Mouse (Mus musculus) A20 (cell line): ENCODE measurements around the gene Adgrg7.

Source experiments
- DNase-seq: peaks from one replicate; pipeline ENCODE4 v3.0.0-alpha.2; 2011; ENCODE audit warnings: low read depth, low spot score

Gene Adgrg7

DNA sequence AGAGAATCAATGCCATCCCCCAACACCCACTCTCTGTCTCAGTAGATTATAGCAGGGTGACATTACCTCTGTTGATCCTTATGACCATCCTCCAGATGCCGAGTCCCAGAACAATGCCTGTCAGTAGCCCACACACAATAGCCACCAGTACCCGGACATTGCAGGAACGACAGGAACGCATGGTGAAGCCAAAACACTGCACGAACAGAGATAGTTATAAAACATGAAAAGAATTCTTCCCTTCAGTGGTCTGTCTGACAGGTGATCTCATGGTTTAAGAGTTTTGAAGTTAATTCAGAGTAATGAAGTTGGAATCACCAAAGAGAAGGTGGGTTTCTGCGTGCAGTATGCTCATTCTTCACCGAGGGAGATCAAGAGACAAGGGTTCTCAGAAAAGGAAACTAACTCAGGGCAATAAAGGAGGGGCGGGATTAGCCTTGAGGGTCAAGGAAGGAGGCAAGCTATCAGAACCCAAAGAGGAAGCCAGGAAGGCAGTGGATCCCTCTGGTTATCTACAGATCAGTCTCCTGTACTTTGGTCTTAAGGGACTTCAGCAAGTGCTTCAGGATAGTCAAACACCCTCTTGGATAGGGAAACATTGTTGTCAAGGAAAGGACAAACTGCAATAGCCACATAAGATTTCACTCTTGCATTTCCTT, at the start of gene Adgrg7:
Gene Adgrg7, minus strand, starts transcription at position 375 of the 659 bp plus-strand sequence.
- no peak for DNase-seq

DNA sequence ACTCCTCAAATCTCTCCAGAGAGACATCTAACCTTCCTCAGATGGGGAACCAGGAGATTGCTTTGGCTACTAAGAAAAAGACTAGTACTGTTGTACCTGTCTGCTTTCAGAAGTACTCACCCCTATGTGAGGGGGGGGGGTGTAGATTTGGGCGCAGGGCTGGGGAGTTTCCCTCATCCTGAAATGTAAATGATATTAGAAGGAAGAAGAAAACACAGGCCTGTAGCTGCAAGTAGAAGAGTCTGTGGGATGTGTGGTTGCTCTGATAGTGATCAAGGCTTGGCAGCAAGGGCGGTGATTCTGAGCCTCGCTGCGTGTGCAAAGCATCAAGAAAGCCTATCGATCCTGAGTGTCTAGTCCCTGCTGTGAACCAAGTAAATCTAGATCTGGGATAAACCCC, 47.3 kb upstream of the Adgrg7 start:
- DNase-seq = no peak

DNA sequence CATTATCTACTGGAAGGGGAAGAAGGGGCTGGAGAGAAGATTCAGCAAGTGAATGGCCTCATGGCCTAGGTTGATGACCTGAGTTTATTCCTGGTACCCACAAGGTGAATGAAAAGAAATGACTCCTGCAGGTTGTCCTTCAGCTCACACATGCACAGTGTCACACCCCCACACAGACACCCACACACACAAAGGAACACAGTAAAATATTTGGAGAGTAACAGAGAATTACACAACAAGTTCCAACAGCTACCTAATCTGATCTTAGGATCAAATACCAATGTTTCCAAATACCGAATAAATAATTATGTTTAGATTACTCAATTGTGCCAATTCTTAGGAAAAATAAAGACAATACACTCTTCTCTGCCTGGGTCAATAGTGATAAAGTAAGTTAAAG, 37.7 kb upstream of the Adgrg7 start:
- no peak for DNase-seq

DNA sequence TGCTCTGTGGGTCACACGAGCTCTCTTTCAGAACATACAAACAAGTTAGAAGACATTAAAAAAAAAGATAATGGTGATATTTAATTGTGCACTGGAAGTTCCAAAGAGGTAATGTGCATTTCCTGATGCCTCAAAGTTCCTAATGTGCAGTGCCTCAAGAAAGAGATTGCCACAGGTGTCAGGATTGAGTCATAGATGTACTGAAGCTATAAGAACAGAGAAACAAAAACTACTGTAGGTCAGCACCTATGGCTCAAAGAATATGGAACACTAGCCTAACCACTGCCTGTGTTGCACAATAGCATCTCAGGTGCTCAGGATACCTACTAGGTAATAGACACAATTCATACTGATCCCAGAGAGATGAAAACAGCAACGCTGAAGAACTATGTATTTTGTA, 36.3 kb upstream of the Adgrg7 start:
- no peak for DNase-seq

DNA sequence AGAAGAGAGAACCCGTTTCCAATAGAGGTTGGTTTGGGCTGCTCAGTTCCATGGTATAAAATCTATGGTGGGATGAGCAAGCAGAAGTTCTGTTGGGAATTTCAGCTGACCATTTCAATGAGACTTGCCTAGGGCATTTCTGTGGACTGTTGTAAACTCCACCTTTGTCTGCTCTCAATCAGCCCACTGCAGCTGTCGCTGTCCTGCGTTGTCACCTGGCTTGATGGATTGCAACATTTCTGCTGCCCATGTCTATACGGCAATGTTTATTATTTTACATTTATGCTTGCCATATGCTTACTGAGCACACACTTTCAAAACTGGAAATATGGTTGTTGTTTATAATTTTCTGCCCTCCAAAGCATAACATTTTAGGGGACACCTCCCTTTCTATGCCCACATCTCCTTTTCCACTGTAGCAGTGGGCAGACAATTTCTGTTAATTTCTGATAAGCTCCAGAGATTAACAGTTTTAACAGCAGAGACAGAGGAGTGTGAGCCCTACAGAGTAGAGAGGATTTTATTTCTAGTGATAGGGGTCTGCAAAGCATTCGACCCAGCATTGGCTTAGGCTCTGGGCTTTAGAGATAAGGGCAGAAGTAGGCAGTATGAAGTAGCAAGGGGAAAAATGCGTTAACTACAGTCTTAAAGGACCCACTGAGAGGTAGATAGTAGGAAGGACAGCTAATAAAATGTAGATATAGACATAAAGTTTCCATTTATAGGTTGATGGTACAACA, 5.9 kb upstream of the Adgrg7 start:
- DNase-seq = no peak

DNA sequence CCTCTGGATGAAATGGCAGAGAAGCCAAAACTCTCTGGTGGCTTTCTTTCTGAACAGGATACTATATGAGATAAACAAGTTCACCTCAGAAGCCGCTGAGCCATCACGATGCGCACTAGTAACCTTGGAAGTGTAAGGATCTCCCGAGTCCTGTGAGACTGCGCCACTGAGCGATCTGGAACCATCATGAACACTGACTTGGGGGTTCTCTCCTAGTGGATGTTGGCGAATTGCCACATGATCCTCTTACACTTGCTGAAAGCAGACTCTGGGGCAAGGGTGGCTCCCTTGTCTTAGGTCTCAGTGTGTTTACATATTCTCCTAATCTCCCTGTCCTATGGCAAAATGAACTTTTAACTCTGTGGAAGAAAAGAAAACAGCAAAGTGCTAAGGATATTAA, 5.3 kb upstream of the Adgrg7 start:
- DNase-seq = no peak

DNA sequence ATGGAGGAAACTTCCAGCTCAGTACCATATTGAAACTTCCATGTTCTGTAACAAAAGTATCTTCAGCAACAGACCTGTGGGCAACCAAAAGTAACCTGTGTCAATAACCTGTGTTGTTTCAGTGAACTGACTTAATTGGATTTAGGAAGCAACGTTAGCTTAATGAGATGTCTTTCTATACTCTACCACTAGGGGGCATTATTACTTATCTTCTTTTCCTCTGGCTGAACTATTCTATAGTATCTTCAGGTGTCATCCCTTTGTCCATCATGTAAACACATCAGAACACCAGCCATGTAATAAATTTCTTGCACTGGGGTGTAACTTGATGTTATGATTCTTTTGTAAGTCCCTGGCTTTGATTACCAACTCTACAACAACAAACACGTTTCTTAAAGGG, 4.8 kb upstream of the Adgrg7 start:
- peak; percentile 41 for DNase-seq

DNA sequence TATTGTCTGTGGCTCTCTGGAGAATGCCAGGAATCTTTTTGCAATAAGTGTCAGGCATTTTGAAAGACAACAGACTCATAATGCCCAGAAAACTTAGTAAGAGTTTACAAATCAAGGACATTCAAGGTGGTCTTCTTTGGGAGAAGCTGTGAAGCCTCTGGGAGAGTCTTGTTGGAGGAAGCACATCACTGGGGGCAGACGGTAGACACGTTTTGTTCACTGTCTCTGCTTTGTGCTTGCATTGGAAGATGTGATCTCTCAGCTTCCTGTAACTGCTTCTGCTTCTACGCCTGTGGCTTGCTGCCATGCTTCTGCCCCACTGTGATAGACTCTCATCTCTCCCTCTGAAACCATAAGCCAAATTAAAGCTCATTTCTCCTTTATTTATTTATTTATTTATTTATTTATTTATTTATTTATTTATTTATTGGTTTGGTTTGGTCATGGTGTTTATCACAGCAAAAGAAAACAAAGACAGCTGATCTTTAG, 3.9 kb upstream of the Adgrg7 start:
- no peak for DNase-seq

DNA sequence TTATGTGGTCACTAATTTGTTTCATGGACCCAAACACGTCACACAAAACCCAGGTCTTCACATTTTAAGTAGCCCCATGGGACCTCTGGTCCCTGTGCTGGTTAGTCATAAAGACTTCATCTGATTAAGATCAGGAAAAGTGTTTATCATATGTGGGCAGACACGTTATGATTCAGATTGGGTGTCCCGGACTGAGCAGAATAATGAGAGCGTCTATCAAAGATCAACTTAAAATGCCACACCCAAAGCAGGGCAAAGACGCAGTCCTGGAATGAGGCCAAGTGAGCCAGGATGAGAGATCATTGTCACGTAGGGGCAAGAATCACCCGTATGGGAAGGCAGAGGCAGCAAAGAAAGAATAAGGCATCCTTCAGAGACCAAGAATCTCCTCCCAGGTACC, 3.2 kb upstream of the Adgrg7 start:
- DNase-seq = no peak

DNA sequence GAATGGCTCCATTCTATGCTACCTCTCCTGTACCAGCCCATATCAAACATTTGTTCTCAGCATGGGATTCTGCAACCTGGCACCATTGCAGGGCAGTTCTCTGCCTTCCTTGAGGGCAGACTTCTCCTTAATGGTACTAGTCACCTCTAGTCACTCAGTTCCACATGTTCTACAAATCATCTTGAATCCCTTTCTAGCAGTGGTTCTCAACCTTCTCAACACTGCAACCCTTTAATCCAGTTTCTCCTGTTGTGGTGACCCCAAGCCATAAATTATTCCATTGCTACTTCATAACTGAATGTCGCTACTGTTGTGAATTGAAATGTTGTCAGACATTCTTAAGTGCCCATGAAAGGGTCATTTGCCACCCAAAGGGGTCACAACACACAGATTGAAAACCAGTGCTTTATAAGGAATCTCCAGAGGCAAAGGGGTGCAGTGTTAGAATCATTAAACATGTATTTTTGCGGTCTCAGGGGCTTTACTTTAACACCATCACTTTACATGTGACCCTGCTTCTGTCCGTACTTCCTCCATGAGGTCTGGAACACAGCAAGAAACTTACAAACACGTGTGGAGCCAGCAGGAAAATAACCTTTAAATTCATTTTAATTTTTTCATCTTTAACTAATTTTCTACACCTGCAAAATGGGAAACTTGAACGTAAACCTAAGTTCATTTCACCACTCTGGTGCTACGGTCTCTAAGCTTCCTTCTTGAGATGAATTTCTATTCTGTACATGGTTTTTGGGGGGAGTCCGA, 1.1 kb downstream of the Adgrg7 start:
- no peak for DNase-seq

DNA sequence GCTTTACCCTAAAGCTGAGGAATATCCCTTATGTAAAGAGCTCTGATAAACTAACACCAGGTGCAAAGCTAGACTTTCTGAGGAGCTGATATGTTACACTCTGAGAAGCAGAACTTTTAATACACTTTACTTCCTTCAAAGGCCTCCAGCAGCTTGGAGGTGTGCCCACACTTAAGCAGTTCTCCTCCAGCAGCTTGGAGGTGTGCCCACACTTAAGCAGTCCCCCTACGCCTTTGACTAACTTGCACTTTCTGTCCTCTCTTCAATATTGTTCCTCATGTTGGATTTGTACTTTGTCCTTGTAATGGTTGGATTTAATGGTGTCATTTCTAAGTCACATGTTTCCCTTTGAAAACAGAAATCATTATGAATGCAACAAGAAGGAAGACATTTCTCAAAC, 1.9 kb downstream of the Adgrg7 start:
- no peak for DNase-seq

DNA sequence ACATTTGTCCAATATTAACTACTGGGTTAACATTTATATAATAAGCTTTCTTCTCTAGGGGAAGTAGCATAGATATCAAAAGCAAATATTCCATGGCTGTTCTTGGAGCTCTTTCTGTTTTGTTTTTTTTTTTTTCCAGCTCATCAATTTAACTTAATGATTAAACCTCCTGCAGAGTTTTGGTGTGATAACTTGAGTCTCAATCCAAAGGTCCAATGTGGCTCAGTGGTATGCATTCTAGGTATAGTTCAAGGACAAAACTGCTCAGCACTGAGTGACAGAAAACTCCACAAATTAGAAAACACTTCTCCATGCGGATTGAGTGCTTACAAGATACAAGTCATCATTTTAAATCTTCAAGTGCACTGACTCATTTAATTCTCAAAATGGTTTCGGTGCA, 9.7 kb downstream of the Adgrg7 start:
- DNase-seq = no peak

DNA sequence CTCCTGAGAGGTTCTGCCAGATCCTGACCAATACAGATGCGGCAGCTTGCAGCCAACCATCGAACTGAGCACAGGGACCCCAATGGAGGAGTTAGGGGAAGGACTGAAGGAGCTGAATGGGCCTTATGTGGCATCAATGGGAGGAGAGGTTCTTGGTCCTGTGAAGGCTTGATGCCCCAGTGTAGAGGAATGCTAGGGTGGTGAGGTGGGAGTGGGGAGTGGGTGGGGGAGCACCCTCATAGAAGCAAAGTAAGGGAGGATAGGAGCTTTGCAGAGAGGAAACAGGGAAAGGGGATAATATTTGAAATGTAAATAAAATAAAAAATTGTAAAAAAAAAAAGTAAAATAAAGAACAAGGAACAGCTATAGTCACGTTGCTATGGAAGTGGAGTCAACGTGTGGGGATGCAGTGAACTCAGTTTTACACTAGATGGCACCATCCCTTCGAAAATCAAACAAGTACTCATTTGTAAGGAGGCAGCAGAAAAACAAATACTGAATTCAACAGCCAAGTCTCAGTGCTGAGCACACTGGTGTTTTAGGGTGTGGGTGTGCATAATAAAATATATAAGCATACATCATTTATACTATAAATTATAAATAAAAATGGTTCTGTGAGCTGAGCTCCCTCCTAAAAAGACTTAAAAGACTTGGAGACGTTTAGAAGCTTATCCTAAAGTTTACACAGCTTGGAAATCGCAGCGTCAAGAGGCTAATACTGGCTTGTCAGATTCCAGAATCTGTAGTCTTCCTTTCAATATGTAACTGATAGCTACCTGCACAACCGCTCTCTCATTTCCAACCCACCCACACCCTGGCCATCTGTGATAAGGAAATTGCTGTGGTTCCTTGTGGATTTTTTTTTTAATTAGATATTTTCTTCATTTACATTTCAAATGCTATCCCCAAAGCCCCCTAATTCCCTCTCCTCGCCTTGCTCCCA, 24.2 kb downstream of the Adgrg7 start:
- DNase-seq = peak; percentile 48

DNA sequence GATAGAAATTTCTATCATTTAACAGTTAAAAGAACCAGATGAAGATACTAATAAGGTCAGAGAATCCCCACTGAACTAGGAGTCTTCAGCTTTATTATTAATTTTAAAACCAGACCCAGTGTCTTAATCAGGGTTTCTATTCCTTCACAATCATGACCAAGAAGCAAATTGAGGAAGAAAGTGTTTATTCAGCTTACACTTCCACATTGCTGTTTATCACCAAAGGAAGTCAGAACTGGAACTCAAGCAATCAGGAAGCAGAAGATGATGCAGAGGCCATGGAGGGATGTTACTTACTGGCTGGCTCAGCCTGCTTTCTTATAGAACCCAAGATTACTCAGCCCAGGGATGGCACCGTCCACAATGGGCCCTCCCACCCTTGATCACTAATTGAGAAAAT, 66.6 kb downstream of the Adgrg7 start:
- DNase-seq = no peak

DNA sequence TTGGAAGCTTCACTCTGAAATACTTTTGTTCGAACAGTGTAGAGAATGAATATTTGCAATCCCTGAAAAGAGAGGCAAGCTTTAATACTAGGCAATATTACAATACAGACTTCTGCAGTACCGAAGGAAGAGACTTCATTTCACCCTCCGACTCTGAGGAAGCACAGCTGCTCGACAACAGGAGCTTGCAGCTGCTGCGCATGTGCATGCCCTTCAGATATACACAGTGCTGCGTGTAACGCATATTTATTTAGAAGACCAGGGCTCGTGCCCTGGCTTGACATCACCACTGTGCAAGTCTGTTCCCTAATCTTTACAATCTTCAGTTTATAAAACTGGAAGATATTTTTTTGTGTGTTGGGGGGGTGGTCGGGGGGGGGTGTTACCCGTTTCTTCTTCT, 70.7 kb downstream of the Adgrg7 start:
- DNase-seq = no peak

DNA sequence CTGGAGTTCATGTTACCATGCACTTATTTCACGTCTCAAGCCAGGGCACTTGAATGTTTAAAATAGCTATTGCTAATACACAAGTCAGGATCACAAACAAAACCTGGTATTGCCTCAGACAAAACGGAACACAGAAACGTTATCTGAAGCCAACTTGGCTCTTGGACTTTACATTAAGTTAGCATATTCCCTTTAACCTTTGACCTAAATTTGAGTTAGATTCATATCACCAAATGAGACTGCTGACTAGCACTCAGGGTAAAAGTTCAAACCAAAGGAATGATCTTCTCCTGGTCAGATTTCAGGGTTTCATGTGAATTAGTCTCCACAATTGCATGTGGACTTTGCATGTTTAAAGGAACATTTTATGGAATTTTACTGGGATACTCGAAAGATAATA, 73.3 kb downstream of the Adgrg7 start:
- DNase-seq = no peak

DNA sequence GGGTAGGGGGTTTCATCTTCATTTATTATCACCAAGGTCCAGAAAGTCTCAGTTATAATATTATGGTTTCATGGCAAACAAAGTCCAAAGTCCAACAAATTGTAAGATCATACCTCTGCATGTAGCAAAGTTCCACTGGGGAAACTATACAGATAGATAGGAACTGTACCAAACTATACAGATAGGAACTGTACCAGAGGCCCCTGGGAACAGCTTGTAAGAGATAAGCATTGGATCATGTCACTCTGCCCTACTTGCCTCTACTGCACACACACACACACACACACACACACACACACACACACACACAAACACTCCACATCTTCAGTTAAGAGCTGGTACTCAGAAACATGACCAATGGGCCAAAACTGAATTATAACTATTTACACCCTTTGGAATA, 76.6 kb downstream of the Adgrg7 start:
- DNase-seq = no peak

DNA sequence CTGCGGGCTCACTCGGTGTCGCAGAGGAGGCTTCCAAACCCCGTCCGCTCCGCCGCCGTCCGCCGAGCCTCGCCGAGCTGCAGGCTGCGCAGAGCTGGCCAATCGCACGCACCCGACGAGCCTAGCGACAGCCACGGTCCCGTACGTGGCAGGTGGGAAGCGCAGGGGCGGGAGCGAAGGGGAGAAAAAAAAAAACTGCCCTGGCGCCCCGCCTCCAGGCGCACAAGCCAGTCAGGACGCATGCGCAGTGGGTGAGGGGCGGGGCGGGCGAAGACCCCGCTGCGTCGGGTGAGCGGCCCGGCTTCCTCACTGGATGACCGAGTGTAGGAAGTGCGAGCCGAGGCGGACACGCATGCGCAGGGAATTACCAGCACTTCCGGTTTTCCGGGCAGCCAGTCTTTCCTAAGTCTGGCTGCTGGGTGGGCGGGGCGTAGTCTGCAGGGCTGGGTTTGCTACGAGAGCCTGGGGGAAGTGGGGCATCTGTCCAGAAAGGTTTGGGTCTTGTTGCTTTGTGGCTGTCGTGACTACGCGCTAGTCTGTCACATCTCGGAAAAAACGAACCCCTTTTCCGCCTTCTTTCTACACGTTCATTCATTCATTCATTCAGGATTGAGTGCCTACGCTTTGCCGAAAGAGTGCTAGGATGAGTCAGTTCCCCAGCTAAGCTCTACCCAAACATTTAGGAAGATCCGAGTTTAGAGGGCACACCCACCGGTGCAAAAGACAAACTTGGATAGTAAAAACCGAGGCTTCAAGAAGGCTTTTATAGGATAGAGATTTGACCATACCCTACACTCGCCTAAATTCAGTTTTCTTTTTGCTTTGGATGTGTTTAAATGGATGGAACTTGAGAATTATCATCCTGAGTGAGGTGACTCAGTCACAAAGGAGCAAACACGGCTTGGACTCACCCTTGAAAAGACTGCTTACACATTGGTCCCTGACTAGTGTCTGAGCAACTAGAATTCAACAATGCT, 78.1 kb downstream of the Adgrg7 start, which contains the start of gene Tfg:
Gene Tfg, minus strand, starts transcription at position 227 of the 977 bp plus-strand sequence.
- DNase-seq = peak; percentile 99

DNA sequence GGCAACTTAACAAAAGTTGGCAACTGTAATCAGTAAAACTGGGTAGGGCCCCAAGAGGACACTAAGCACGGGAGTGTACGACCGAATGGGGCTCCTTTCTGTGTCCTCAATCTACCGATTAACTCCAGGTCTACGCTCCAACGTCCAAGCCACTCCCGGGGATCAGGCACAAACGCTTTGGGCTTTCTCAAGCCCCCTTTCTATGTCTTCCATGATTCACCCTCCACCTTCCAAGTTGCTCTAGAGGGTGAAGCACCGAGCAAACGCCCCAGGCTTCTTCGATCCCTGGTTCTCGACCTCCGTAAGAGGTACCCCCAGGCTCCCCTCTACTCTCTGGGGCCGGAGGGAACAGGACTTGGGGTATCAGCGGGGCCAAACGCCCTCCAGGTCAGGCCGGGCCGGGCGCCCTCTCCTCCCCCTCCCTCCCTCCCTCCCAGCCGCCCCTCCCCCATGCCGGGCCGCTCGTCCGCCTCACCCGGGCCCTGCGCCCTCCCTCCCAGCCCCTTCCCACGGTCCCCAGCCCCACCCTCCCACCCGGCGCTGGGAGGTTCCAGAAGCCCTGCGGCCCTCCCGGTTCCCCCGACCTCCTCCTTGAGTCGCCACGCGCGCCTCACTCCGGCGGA, 79.0 kb downstream of the Adgrg7 start:
- DNase-seq = peak; percentile 57

DNA sequence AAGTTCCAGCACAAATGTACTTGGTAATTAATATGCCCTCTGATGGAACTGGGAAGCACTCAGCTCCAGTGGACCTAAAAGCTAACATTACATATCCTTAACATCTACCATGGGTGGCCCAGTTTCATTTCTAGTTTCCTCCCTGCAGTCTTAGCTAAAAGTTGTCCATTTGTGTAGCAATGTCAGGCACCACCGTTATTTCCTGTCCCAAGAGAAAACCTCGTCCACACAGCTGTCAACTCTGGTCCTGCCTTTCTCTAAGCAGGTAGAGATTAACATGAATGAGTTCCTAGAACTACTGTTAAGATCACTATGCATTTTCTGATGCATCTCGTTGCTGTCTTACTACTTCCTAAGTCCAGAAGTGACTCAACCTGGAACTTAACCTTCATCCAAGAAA, 80.0 kb downstream of the Adgrg7 start:
- DNase-seq = peak; percentile 52
